Mouse (Mus musculus) stomach, postnatal 0 days (tissue): ENCODE measurements around the gene Sub1.

Source experiments
- CTCF ChIP-seq: IDR thresholded peaks from 2 replicates; pipeline ENCODE4 v1.5.1; 2016; ENCODE audit warnings: antibody characterized with exemption, low read depth, mild to moderate bottlenecking, moderate library complexity
- EP300 ChIP-seq: optimal IDR thresholded peaks from 2 replicates; pipeline ENCODE3; 2016; ENCODE audit warnings: antibody characterized with exemption

- no peak for TF ChIP-seq EP300
- no peak for TF ChIP-seq CTCF
Observed at GRCm38 (mm10) chr15:12034317-12034716, 37.5 kb upstream of the Sub1 start.
